Mouse (Mus musculus) heart, embryonic 16.5 days (tissue): ENCODE measurements around the gene Arid1b. TPM values are rescaled to one million over a fixed set of nuclear protein-coding genes. Genes with fewer than 3 reads are reported as not detected.

Experiments used
- ATAC-seq: fragments of 200-750 bp; cut with Nextera tagmentation; replicated peaks from 2 replicates; pipeline ENCODE4 v1.8.0; 2017; ENCODE audit warnings: moderate number of reproducible peaks; ENCODE audit not compliant: insufficient read depth, low FRiP score; ENCODE audit errors: extremely low read depth
- H3K27ac ChIP-seq: fragments of 300-500 bp; sonication (generic); 2 replicates; pipeline ENCODE4 v1.5.1; 2014; ENCODE audit warnings: mild to moderate bottlenecking, low read length, control low read depth, moderate library complexity
- H3K27me3 ChIP-seq: fragments of 300-500 bp; sonication (generic); 2 replicates; pipeline ENCODE4 v1.6.1; 2014; ENCODE audit warnings: low read length, mixed read lengths; ENCODE audit not compliant: control insufficient read depth, insufficient read depth
- H3K36me3 ChIP-seq: fragments of 300-500 bp; sonication (generic); 2 replicates; pipeline ENCODE4 v1.6.1; 2014; ENCODE audit not compliant: control insufficient read depth, insufficient read depth
- H3K4me1 ChIP-seq: fragments of 300-500 bp; sonication (generic); 2 replicates; pipeline ENCODE4 v1.6.1; 2014; ENCODE audit warnings: low read length, mixed read lengths; ENCODE audit not compliant: control insufficient read depth, insufficient read depth
- H3K4me2 ChIP-seq: fragments of 300-500 bp; sonication (generic); 2 replicates; pipeline ENCODE4 v1.6.1; 2014; ENCODE audit warnings: low read depth, mild to moderate bottlenecking, control low read depth, low read length
- H3K4me3 ChIP-seq: fragments of 300-500 bp; sonication (generic); 2 replicates; pipeline ENCODE4 v1.5.1; 2014; ENCODE audit warnings: mild to moderate bottlenecking, control low read depth, low read length
- H3K9ac ChIP-seq: fragments of 300-500 bp; sonication (generic); 2 replicates; pipeline ENCODE4 v1.6.1; 2014; ENCODE audit warnings: low read length, control low read depth
- H3K9me3 ChIP-seq: fragments of 300-500 bp; sonication (generic); replicated peaks from 2 replicates; pipeline ENCODE4 v1.6.1; 2016; ENCODE audit warnings: low read length; ENCODE audit not compliant: control insufficient read depth
- WGBS: fragments of 180-500 bp; shearing (Covaris S2); extraction: QIAGEN DNeasy Blood & Tissue Kit; methylation state at CpG from one replicate; pipeline ENCODE4 v1.1.7; 2014; 5-methylcytosine and 5-hydroxymethylcytosine counted together
- polyA plus RNA-seq: library from polyadenylated mRNA; unstranded; fragments of >200 nt; fragmentation: Nextera tagmentation; extraction: Ambion mirVana; gene quantifications from 2 replicates; pipeline ENCODE4 v1.2.1, GENCODE M21; 2015

The Arid1b gene
- polyA plus RNA-seq, 1 experiment from 2014 or later = 7.1 TPM

DNA sequence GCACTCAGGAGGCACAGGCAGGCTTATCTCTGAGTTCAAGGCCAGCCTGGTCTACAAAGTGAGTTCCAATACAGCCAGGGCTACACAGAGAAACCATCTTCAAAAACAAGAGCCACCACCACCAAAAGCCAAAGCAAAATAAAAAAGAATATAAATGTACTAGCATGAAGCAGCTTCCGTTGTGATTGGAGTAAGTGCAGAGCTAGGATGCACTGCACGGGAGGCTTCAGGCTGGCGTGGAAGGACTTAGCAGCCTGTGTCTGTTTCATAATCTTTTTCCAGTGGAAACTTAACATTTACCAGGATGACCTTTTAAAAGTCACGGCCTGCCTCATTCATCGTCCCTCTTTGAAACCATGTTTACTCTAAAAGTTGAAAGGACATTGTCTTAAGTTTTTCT is 67.5 kb downstream of the Arid1b start:
- ATAC-seq = no peak

DNA sequence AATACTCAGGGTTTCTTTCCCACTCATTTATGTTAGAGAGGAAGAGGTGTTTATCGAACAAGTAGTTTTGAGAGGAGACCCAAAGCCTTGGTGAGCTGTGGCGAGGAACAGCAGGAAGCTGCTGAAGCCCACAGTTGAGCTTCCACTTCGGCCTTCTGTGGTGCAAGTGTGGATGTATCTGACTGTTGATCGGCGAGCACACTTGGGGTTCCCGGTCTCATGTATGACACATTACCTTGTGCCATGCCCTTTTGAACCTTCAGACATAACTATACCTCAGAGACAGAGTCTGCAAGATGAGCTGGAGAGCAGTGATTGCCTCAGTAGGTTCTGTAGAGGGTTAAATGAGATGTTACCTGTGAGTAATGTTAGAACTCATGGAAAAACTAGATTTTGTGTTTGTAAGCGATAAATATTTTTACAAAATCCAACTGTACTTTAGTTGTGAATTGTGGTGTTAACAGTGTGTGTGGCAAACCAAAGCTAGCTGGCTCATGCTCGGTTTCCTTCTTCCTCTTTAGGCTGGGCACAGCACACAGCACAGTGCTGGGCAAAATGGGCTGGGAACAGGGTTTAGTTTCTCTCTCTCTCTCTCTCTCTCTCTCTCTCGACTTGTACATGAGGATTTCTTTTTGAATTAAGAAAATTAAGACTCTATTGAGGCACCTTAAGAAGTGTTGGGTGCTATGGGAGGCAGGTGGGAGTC is 69.5 kb downstream of the Arid1b start:
- ATAC-seq = no peak
- Histone ChIP-seq H3K27ac (no peak overlapping the region), H3K9ac (no peak overlapping the region), H3K4me1 (peaks cover 56% of the 10 kb centered on the region), H3K36me3 (no peaks in the 10 kb centered on the region), H3K27me3 (no peaks in the 10 kb centered on the region), H3K4me2 (no peak overlapping the region), H3K9me3 (no peaks in the 10 kb centered on the region), H3K4me3 (no peak overlapping the region)
- WGBS = 81% methylated on average over 9 of the region's 9 CpGs

More for the DNA sequence above, 67.5 kb downstream of the Arid1b start:
- Histone ChIP-seq H3K4me3 (no peak overlapping the region), H3K9me3 (no peaks in the 10 kb centered on the region), H3K4me1 (peaks cover 72% of the 10 kb centered on the region), H3K27ac (no peak overlapping the region), H3K27me3 (no peaks in the 10 kb centered on the region), H3K4me2 (no peak overlapping the region), H3K9ac (no peak overlapping the region), H3K36me3 (no peaks in the 10 kb centered on the region)
- WGBS = 60% methylated on average over 5 of the region's 5 CpGs

DNA sequence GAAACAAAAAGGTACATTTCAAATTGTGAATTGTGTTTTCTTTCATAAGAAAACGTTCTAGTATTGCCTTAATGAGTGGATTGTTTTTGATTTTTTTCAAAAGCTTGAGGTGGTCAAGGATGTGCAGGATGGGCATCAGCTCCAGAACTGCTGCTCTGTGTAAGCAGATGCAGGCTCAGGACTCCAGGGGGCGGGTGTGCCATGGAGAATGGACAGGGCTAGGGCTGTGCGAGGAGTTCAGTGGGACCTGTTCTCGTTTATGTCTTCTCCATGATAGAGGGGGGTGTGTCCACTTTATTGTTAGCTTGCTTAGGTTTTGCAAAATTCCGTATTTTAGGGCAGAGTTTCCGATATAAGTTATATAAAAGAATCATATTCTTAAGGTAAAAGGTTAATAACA is 70.6 kb downstream of the Arid1b start:
- no peak overlapping the region for H3K27ac ChIP-seq
- H3K4me1 ChIP-seq = peaks cover 57% of the 10 kb centered on the region
- no peaks in the 10 kb centered on the region for H3K36me3 ChIP-seq
- no peak overlapping the region for H3K4me2 ChIP-seq
- no peak overlapping the region for H3K9ac ChIP-seq
- H3K9me3 ChIP-seq = no peaks in the 10 kb centered on the region
- ATAC-seq = no peak
- 70% methylated on average over 6 of the region's 6 CpGs for WGBS
- H3K27me3 ChIP-seq = no peaks in the 10 kb centered on the region
- H3K4me3 ChIP-seq = no peak overlapping the region

DNA sequence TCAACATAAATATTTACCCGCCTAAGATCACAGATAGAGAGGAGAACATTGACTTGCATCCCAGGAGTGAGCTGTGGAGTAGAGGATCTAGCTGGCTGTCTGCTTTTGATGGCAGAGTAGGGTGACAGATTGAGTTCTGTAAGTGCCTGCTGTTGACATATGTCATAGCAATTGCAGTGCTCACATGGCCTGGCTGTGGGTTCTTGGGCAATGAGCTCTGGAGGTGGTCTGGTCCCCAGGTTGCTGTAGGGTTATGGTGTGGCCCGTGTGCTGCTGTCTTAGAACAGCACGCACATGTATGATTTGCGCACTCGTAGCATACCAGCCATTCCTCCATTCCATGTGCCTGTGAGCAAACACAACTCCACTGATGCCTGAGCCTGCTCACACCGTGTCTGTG is 71.1 kb downstream of the Arid1b start:
- ATAC-seq = no peak
- Histone ChIP-seq H3K9ac (no peak overlapping the region), H3K27ac (no peak overlapping the region), H3K27me3 (no peaks in the 10 kb centered on the region), H3K9me3 (no peaks in the 10 kb centered on the region), H3K4me1 (peaks cover 56% of the 10 kb centered on the region), H3K4me3 (no peak overlapping the region), H3K4me2 (no peak overlapping the region), H3K36me3 (no peaks in the 10 kb centered on the region)
- WGBS = 65% methylated on average over 6 of the region's 6 CpGs

DNA sequence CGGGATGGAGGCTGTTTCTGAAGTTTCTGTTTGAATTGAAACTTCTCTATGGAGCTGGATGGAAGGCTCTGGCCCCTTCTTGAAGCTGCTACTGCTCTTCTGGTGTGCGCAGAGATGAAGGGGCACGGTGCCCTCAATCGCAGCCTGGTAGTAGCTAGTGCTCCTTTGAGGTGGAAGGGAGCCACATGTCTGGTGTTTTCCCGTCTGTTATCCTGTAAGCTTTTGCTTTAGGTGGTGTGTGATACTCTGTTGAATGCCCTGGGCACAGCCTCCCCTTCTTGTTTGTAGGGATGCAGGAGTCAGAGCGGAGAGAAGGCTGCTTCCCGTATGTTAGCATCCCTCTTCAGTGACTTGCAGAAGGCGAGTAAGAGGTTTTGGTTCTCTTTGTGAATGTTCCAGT is 72.7 kb downstream of the Arid1b start:
- ATAC-seq = no peak
- H3K4me3 ChIP-seq = no peak overlapping the region
- no peak overlapping the region for H3K4me2 ChIP-seq
- H3K36me3 ChIP-seq = 0 out of 2 replicates have a peak, but pooled peaks cover 2% of the 10 kb centered on the region
- no peaks in the 10 kb centered on the region for H3K9me3 ChIP-seq
- no peak overlapping the region for H3K27ac ChIP-seq
- peaks cover 41% of the 10 kb centered on the region for H3K4me1 ChIP-seq
- WGBS = 84% methylated on average over 8 of the region's 8 CpGs
- H3K27me3 ChIP-seq = no peaks in the 10 kb centered on the region
- H3K9ac ChIP-seq = no peak overlapping the region

DNA sequence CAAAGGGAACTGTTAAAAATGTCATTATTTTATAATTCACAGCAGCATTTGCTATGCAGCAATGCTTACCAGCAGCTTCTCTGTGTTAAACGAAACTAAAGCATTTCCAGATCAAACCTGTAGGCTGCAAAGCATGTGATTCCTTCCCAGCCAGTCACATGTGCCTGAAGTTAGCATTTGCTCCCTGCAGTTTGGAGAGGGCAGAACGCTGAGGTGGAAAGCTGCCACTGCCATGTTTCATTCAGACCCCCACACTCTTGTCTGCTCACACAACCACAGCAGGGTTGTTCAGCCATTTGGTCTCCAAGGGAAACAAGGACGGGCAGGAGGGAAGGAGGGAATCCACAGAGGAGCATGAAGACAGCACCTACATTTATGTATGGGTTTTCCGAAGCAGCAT is 73.1 kb downstream of the Arid1b start:
- Histone ChIP-seq H3K4me1 (peaks cover 37% of the 10 kb centered on the region), H3K9ac (no peak overlapping the region), H3K36me3 (0 out of 2 replicates have a peak, but pooled peaks cover 2% of the 10 kb centered on the region), H3K27me3 (no peaks in the 10 kb centered on the region), H3K4me2 (no peak overlapping the region), H3K9me3 (no peaks in the 10 kb centered on the region), H3K4me3 (no peak overlapping the region), H3K27ac (no peak overlapping the region)
- no peak for ATAC-seq
- 61% methylated on average over 4 of the region's 4 CpGs for WGBS

DNA sequence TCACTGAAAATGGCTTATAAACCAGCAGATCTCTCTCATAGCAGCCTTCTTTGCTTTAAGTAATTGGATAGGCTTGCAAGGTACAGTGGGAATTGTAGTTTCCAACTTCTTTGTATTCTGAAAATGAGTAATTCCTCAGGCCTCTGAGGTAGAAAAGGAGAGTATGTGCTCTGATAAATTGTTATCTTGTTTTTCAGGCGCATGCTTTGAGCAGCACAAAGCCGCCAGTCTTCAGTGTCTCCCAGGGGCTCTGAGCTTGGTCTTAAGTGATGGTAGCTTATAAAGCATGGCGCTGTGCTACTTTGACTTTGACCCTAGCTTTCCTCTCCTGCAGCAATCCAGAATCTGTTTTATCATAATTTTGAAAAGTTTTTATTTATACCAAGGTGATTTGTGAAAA is 76.3 kb downstream of the Arid1b start:
- 64% methylated on average over 3 of the region's 3 CpGs for WGBS
- no peak overlapping the region for H3K9ac ChIP-seq
- H3K27me3 ChIP-seq = no peaks in the 10 kb centered on the region
- H3K4me2 ChIP-seq = no peak overlapping the region
- no peak overlapping the region for H3K4me3 ChIP-seq
- no peak overlapping the region for H3K27ac ChIP-seq
- peaks cover 36% of the 10 kb centered on the region for H3K4me1 ChIP-seq
- 0 out of 2 replicates have a peak, but pooled peaks cover 2% of the 10 kb centered on the region for H3K36me3 ChIP-seq
- no peaks in the 10 kb centered on the region for H3K9me3 ChIP-seq
- no peak for ATAC-seq

DNA sequence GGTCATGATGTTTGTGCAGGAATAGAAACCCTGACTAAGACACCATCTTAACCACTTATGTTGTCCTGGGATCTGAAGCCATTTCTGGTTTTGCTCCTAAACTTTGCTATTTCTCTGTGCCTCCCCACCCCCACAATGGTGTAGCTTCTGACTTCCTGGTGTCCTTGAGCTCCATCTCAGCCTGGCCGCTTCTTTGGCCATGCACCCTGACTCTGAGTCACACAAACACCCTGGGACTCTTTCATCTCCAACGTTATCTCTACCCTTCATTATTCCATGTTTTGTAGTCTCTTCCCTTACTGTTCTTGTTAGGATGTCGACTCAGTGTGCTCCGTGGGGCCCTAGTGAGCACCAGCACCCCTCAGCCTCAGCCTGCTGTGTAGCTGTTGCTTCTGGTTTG is 78.4 kb downstream of the Arid1b start:
- Histone ChIP-seq H3K4me3 (no peak overlapping the region), H3K27me3 (no peaks in the 10 kb centered on the region), H3K27ac (no peak overlapping the region), H3K4me1 (peaks cover 32% of the 10 kb centered on the region), H3K36me3 (0 out of 2 replicates have a peak, but pooled peaks cover 2% of the 10 kb centered on the region), H3K4me2 (no peak overlapping the region), H3K9me3 (no peaks in the 10 kb centered on the region), H3K9ac (no peak overlapping the region)
- no peak for ATAC-seq
- WGBS = 46% methylated on average over 4 of the region's 4 CpGs

DNA sequence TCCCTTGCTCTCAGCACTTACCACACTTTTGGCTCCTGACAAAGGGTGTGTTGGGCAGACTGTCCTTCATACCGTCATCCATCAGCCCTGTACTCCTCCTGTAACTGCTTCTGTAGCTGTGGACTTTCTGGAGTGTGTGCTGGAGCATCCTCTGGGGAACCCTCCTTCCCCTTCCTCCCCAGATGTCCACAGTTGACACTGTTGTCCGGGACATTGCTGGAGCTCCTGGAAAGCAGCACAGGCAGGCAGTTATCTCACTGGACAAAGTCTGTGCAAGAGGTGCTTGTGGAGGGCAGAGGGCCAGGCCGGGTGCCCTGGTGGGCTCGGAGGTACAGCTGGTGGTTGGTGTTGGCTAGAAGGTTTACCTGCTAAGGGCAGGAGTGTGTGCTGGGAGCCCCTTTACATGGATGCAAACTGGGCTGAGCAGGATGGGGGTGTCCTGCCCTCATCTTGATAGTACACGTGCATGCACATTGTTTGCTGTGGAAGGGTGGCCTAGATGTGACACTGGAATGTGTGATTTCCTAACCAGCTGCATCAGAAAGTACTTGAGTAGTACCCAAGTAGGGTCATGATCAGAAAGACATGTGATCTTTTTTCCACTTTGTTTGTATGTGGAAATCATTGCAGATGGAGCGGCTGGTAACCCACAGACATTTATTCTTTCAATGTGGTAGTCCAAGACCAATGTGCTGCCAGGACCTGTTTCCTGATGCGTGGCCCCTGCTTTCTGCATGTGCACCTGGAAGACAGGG is 80.8 kb downstream of the Arid1b start:
- Histone ChIP-seq H3K4me1 (peaks cover 26% of the 10 kb centered on the region), H3K27me3 (no peaks in the 10 kb centered on the region), H3K27ac (no peak overlapping the region), H3K4me2 (no peak overlapping the region), H3K9ac (no peak overlapping the region), H3K9me3 (no peaks in the 10 kb centered on the region), H3K4me3 (no peak overlapping the region), H3K36me3 (0 out of 2 replicates have a peak, but pooled peaks cover 2% of the 10 kb centered on the region)
- peak; percentile 37; the same call in 1 of the 2 replicates for ATAC-seq
- 42% methylated on average over 7 of the region's 7 CpGs for WGBS
